Mouse (Mus musculus) A20 (cell line): ENCODE measurements around the gene Shmt1.
"Not testable (repeated sequence)": the region's sequence is repeated elsewhere in the genome, so short reads cannot be mapped to it uniquely, and the experiment has no call there.

ENCODE experiments used
- DNase-seq: peaks from one replicate; pipeline ENCODE4 v3.0.0-alpha.2; 2011; ENCODE audit warnings: low read depth, low spot score

Gene Shmt1

DNA sequence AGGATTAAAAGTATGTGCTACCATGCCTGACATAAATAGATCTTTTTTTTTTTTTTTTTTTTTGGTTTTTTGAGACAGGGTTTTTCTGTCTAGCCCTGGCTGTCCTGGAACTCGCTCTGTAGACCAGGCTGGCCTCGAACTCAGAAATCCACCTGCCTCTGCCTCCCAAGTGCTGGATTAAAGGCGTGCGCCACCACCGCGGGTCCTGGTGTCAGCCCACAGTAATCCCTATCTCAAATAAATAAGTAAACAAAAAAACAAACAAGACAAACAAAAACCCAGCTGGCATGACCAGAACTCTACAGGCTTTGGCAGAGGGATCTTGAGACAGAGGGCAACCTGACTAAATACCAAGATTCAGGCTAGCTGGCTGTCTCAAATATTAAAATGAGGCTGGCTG, at the start of gene Shmt1:
TSS of gene Shmt1 (minus strand) at position 101 of the 400 bp plus-strand sequence.
- DNase-seq: not testable (repeated sequence)

DNA sequence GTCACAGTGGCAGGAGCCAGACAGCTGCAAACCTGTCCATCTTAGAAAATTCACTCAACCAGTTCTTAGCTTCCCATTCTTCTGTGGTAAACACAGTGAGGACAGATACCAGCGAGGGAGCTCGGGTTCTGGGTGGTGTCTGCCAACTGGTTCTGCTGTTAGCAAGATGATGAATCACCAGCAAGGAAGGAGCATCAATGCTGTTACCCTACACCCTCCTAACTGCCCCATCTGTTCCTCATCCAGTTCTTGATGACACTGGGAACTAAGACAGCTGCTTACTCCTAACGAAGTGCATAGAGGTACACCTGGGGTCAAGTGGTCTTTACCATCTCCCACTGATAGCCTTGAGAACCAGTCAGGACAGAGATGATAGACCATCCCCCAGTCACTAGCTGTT, 45.1 kb upstream of the Shmt1 start:
- DNase-seq: no peak

DNA sequence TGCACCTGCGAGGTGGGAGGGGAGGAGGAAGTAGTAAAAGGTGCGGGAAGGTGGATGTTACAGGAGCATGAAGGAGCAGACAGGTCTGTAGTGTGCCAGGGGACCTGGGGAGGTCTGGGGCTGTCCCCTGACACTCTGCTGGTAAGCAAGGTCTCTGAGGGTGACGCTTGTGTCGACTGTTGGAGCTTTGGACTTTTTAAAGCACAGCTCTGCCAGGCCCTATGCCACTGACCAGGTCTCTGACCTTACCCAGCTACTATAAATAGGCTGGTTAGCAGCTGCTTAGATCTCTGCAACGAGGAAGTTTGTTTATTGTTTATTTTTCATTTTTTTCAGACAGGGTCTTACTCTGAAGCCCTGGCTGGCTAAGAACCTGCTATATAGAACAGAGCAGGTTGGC, 33.9 kb upstream of the Shmt1 start:
- no peak for DNase-seq

DNA sequence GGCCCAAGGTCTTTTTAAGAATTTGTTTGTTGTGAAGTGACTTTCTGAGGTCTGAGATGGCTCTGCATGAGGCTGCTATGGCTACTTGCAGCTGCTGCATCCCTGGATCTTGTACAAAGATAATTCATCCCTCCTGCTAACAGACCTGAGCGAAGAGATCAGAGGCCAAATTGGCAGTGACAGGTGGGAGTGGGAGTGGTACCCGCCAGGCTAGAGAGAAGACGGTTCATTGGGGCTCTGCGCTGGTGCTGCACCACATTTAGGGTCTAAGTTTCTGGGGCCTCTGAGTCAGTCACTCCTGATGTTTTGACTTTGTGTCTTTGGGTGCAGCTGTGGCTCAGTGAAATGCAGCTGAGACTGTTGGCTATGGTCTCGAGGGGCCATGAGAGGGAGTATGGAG, 31.9 kb upstream of the Shmt1 start:
- DNase-seq: no peak

DNA sequence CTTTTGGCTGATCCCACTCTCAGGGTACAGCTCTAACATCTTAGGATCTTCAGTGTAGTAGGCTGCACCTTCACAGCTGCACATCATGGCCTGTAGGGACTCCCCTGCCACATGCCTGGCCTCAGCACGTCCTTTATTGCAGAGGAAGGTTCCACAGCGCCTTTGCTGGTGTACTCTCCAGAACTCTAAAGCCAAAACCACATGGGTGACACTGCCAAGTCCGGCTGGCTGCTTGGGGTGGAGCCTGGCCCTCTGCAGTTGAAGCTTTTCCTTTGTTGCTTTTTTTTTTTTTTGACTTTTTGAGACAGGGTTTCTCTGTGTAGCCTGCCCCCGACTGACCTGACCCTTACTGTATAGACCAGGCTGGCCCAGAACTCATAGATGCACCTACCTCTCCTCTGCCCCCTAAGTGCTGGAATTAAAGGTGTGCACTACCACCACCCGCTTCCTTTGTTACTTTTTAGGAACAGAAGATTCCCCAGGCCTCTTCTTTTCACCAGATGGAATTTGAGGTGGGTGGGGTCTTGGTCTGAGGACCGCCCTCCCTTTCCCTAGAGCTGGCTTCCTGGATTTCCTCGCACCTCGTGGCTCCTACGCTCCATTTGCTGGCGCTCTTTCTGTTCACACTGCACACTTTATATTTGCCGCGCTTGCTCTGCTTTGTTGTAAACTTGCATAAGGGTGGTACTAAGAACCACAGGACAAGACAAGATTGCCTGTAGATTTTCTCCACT, 30.1 kb upstream of the Shmt1 start:
- DNase-seq: no peak

DNA sequence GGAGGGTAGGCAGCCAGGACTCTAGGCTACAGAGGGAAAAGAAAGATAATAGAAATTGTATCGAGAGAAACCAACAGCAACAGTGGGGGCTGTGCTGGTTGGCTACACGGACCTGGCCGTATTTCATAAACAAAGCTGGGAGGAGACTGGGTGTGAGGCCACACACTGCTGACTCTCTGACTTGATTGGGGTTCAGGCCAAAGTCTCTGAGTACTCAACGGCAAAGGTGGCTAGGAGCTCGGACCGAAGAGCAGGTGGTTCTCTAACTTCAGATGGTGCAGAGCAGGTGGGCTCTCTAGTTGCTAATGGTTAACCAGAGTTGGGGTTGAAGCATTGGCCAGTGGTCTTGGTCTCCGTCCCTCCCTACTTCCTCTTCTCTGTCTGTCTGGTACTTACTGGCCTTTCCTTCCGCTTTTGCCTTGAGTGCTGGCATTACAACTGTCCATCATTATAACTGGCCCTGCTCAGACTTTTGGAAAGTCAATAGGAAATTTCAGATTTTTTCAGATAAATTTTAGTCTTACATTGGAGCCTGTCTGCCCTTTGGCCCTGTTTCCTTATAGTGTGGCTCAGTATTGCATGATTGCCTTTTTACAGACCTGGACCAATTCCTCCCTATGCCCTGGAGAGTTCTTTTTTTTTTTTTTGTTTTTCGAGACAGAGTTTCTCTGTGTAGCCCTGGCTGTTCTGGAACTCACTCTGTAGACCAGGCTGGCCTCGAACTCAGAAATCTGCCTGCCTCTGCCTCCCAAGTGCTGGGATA, 26.3 kb upstream of the Shmt1 start:
- no peak for DNase-seq

DNA sequence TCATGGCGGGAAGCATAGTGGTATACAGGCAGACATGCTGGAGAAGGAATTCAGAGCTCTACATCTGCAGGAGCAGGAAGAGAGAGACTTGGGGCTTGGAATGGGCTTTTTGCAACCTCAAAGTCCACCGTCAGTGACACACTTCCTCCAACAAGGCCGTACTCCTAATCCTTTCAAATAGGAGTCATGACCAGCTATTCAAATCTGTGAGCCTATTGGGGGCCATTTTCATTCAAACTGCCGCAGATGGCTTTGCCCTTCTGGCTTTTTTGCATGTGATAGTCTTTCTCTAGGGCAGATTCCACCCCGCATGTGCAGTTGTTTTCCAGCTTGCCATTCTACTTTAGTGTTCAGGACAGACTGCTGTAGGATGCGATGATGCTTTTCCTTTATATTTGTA, 25.4 kb upstream of the Shmt1 start:
- DNase-seq: no peak

DNA sequence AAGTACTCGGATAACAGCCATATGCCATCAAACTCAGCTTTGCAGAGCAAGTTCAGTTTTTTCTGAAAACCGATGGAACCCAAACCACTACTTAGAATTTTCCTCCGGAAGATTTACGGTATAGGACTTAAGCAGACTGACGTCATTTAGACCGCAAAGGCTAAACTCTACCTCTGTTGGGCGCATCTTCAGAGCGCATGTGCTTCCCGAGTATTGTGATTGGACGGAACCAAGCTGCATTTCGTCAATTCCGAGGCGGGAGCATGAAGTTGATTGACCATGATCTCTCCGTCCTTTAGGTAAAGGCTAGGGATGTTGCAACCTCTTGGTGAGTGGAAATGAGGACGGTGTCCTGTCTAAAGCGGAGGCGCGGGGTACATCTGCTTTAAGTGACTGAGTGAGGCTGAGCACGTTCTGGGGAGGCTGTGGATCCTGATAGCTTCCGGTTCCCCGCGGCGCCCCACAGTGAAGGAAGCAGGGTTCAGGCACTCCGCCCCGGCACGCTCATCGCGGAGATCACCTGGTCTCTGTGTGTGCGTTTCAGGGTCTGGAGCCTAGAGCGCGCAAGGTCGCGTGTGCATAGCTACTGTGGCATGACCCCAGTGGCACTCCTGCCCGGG, 19.0 kb upstream of the Shmt1 start, which contains the start of gene Dhrs7b:
TSS of gene Dhrs7b (plus strand) at position 199 of the 620 bp plus-strand sequence.
- DNase-seq: peak; percentile 97

DNA sequence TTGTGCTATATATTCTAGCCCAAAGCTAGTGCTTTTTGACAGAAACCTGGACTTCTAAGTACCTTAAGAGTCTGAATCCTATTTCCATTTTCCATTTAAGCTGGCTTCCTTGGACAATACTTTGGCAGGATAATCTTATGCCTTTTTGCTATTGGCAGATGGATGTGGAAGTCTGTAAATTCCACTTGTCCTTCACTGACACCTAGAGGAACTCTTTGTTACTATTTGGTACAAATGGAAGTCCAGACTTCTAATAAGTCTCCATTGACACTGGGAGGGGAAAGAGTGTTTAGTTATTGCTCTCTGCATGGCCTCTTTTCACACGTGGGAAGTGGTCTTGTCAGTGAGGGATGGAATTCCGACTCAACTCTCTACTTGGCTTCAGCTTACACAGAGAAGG, 17.4 kb upstream of the Shmt1 start:
- DNase-seq: no peak

DNA sequence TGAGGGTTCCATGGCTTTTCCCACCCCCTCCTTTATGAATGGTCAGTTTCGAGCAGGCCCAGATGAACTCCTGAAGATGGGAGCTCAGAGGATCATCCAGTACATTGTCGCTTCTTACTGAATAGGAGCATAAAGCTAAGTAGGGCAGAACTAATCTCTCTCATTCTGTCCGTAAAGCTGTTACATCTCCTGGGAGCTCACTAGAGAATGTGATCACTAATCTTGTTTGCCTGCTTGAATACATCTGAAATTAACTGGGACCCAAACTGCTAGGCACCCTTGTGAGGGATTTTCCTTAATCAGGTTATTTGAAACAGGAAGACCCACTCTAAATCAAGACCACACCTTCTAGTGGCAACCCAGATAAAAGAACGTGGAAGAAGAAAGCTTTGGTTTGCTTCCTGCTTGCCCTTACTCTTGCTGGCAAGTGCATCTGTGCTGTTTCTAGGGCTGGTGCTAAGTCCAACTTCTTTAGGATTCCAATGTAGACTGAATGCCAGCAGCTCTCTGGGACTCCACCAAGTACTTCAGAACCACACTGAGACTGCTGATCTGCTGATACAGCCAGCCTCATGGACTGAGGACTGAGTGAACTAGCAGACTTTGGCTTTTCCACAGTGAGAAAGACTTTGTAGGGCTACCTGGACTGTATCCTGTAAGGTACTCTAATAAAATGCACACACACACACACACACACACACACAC, 15.9 kb upstream of the Shmt1 start:
- DNase-seq: no peak

DNA sequence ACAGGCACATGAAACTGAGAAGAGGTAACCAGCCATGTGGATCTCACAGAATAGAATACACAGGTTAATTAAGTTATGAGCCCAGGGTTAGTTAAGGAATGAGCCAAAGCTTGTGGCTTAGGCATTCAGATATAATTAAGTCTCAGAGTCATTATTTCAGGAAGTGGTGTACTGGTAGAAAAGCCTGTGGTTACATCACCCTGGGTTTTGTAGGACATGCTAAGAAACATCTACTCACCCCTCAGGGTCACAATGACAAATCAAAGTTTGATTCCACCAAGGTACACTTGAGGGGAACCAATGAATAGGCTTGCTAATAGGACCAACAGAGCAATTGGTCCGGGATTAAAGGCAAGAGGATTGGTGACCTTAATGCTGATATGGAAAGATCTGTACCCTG, 15.2 kb upstream of the Shmt1 start:
- no peak for DNase-seq

DNA sequence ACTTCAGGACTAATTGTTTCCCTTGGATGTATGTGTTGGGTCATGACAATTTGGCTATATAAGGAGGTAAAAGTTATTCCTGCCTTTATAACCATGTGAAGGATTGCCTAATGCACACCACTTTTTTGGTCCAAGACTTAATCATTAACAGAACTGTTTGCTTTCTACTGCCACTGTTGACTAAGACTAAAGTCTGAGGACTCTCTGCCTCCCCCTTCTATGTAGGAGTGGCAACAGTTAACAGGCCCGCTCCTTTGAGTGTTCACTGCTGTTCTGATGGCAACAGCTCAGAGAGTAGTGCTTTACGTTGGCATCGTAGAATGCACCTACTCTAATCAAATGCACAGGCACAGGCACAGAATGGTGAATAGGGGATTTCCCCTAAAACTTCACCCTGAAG, 13.7 kb upstream of the Shmt1 start:
- no peak for DNase-seq

DNA sequence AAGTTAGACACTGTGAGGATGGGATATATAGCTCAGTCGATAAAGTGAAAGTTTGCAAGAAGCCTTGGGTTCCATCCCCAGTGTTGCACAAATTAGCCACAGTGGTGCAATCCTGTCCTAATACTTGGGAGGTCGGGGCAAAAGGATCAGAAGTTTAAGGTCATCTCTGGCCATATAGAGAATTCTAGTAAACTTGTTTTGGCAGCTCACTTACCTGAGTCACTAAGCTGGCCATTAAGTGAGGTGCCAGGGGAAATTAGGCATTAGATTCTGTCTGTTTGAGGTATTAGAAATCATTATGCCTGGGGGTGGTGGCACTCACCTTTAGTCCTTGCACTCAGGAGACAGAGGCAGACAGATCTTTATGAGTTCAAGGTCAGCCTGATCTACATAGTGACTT, 12.3 kb upstream of the Shmt1 start:
- no peak for DNase-seq

DNA sequence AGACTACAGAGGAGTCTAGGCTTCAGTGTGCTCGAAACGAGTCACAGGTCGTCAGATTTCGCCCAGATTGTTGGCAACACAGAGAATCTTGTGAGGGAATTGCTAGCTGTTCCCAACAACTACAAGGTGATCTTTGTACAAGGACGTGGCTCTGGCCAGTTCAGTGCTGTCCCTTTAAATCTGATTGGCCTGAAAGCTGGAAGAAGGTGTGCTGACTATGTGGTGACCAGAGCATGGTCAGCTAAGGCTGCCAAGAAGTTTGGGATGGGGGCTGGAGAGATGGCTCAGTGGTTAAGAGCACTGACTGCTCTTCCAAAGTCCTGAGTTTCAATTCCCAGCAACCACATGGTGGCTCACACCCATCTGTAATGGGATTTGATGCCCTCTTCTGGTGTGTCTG, 4.9 kb upstream of the Shmt1 start:
- DNase-seq: no peak

DNA sequence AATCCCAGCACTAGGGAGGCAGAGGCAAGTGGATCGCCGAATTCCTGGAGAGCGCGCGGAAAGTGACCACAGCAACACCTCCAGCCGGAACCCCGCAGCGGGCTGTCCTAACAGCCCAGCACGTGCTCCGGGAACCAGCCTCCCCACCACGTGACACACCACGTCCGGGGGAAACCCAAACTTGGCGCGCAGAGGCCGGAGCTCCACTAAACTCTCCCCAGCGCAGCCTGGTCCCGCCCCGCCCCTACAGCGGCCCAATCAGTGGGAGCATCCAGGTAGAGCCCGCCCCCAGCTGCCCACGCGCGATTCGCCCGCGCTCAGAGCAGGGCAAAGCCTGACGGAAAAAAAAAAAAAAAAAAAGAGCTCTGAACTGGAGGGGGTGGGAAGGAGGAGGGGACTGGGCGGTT, 461 bp downstream of the Shmt1 start:
- DNase-seq: peak; percentile 97

DNA sequence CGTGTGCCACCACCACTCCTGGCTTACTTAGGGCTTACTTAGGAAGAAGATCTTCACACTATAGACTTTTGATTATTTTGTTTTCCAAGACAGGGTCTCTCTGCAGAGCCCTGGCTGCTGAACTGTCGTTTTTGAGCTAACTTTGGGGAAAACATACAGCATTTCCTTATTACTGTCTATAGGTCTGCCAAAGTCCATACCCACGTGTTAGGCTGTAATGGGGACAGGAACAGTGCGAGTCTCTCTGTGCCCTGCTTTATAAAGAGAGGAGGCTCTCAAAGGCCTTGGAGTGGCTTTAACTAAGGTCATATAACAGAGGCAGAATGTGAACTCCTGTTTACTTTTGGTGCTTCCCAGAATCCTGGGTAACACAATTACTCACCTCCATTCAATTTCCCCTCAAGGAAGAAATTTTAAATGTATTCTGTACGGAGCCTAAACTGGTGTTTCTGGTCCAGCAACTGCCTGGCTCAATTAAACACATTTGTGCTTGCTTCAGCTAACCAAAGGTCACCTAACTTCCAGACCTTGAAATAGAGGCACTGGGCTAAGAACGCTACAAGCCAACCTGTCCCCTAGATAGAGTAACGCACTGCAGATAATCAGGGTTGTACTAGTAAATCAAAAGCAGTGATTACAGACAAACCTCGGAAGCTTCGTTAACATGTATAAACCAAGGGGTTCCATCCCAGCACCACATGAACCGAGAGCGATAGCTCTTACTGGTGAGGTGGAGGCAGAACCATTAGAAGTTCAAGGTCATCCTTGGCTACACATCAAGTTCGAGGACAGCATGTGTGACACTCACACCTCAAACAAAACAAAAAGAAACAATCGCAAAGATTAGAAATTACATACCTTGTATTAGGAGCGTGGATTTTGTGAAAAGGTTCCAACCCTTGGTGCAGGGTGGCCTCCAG, 1.2 kb downstream of the Shmt1 start:
- DNase-seq: peak; percentile 33

DNA sequence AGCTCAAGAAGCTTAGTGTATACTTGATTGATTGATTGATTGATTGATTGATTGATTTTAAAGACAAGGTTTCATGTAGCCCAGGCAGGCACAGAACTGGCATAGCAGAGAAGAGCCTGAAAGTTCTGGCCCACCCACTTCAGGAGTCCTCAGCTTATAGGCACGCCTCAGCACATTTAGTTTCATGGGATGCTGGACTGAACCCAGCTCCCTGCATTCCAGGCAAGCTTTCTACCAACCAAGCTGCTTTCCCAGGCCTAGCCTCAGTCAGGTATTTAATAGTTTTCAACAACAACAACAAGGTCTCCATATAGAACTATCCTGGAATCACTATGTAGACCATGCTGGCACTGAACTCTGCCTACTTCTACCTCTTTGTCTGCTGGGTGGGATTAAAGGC, 2.0 kb downstream of the Shmt1 start:
- DNase-seq: peak; percentile 21

DNA sequence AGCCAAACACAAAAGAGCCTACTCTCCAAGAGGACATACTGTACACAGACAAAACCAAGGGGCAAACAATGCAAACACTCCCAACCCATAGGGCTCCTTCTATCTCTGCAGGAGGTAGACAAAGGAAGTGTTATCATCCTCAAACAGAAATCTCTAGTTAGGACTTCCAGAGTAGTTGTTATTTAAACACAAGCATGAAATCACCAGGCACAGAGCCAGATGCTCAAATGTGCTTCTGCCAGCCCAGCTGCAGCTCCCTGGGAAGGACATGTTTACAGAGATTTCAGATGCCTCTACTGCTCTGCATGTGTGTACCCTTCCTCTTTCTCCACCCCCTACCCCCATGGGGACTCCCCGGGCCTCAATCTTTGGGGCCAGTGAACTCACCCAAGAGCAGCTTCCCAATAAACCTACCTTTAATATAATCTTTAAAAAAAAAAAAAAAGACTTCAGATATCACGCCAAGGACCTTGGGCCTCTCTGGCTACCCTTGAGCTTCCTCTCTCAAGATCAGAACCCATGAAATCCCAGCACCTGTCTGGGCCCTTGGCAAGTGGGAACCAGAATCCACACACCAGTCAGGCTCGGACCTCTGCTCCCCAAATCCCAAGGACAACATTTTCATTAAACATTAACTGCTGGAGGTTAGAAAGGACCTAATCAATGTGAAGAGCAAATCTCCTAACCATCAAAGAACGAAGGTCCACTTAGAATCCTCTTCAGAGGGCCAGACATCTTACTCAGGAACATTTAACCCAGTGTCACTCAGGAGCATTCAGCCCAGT, 3.0 kb downstream of the Shmt1 start:
- DNase-seq: peak; percentile 34

DNA sequence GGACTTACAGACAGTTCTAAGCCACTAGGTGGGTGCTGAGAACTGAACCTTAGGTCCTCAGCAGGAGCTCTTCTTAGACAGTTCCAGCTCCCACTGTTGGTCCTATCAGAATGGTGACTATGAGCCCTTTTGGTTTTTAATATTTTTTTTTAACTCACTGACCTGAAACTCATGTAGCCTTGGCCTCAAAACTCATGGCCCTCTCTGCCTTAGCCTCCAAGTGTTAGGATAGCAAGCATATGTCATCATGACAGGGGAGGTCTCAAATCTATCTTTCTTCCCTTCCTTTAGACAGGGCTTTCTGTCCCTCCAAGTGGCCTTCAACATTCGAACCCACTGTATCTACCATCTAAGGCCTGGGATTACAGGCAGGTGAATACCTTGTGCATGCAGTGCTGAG, 10.6 kb downstream of the Shmt1 start:
- DNase-seq: no peak

DNA sequence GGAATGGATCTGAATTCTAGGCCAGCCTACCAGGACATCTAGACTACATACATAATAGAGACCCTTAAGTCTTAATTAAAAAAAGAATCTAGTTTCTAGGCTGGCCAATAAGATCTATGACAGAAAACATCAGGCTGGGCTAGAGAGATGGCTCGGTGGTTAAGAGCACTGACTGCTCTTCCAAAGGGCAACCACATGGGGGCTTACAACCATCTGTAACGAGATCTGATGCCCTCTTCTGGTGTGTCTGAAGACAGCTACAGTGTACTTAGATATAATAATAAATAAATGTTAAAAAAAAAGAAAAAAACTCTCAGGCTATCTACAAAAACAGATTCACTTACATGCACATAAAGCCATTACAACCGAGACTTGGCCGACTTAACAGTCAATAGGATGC, 11.5 kb downstream of the Shmt1 start:
- DNase-seq: no peak
